Mouse (Mus musculus) ES-CJ7 (cell line): ENCODE data around the gene Lsamp.
A peak's percentile ranks its signal among the peaks of the same experiment; 100 is the strongest.

Source experiments
- DNase-seq: peaks from one replicate; pipeline ENCODE4 v3.0.0; 2011; ENCODE audit warnings: low read depth, low spot score

The Lsamp gene

DNA sequence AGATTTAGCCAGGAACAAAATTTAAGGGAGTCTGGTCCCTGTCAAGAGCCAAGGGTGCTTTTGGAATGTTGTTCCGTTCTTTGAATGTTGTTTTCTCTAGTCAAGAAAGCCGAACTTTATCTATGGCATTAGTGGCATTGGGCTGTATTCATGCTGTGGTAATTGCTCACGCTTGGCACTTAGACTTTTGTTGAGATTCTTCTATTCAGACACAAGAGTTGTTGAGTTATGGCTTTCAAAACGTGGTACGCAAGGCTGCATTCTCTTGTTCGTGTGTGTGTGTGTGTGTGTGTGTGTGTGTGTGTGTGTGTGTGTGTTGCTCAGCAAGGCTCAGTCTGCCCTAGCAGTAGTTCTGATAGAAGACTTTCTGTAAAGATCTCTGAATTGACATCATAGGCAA is 1549.5 kb downstream of the Lsamp start:
- no peak for DNase-seq

DNA sequence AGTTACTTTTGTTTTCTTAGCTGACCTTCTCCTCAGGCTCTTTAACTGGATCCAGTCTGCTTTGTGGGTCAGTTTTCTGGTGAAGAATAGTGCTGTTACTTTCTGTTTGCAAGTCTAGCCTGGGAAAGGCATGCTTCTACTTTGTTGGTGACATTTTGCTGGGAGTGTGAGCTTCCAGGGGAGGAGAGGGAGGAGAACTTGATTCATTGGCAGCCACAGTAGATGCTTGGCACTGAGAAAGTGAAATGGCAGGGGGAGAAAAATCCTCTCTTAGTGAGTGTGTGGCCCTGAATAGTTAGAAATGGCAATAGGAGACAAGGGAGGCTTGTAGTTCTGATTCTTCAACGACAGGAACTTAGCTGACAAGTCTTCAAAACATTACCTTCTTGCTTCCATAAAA is 1551.6 kb downstream of the Lsamp start:
- no peak for DNase-seq

DNA sequence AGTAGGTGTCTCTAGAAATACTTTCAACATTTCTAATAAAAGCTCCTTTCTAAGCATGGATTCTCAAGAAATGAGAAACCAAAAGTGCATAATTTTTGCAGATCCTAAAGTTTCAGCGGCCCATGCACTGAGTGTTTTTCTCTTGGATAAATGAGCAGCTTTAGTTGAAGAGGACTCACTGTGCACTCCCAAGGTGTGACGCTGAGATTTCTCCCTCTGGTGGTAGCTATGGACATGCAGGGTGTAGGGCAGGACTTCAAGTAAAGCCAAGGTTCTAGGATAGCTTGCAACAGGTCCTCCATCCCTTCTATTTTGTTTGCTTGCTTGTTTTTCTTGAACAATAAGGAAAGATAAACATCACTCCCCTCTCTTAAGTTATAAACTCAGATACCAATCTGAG is 1558.5 kb downstream of the Lsamp start:
- peak; percentile 60 for DNase-seq

DNA sequence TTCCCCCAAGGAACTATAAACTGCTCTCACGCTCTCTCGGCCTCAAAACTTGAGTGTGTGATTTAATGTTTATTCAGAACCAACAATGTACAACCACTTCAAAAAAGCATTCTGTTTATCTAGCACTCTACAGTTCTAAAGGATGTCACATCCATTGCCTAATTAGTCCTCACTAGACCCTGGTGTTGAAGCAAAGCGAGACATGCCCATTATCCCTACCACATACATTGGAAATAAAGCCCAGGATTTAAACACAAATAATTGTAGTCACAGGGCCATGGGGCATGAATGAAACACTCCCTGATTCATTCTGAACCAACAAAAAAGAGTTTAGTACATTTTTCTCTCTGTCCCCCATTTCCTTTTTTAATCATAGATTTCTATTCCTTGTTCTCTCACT is 1567.0 kb downstream of the Lsamp start:
- no peak for DNase-seq

DNA sequence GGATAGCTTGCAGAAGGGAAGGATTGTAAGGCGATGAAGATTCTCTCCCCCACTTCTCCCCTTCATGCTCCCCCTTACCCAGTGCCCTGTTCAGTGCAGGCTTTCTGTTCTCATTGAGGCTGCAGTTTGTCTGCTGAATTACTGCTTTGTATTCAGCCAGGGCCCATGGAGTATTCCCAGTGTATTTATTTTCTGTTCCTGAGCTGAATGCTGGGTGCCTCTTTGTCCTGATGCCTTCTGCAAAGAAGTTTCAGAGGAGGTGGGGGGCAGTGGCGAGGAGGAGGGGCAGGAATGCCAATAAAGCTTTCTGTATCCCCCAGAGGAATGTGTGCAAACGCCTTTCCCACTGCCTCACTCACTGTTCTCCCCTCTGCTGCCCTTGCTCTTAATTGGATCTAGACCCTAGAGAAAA is 1567.7 kb downstream of the Lsamp start:
- no peak for DNase-seq

DNA sequence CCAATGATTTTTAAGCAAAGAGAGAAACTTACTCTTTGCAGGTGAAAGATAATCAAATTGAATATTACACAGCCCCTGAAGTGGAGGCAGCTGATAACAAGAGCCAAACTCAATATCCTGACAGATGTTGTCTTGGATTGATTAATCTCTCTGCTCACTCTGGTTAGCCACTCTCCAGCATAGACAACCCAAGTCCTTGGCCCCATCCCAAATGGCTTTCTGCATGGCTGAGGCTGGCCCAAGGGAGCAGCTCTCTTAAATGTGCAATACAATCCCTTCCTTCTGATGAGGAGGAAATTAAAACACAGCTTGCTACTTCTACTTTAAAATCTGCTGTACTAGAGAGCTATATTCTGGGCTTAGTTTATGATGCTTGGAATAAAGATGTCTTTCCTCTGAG is 1572.9 kb downstream of the Lsamp start:
- no peak for DNase-seq

DNA sequence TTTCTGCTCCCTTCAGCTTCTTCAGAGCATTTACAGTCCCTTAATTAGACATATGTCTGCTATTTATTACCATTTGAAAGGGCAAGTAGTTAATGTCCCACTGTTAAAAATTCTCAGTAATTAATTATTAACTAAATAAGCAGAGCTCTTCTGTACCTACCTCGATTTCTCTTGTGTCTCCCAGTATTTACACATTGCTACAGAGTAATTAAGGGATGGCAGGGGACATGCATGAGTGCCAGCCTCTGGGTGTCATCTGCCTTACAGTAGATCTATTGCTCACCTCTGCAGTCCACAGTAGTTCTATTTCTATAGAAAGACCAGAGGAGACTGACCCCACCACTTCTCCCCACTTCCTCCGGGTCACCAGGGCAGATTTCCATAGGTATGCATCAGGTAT is 1581.1 kb downstream of the Lsamp start:
- no peak for DNase-seq

DNA sequence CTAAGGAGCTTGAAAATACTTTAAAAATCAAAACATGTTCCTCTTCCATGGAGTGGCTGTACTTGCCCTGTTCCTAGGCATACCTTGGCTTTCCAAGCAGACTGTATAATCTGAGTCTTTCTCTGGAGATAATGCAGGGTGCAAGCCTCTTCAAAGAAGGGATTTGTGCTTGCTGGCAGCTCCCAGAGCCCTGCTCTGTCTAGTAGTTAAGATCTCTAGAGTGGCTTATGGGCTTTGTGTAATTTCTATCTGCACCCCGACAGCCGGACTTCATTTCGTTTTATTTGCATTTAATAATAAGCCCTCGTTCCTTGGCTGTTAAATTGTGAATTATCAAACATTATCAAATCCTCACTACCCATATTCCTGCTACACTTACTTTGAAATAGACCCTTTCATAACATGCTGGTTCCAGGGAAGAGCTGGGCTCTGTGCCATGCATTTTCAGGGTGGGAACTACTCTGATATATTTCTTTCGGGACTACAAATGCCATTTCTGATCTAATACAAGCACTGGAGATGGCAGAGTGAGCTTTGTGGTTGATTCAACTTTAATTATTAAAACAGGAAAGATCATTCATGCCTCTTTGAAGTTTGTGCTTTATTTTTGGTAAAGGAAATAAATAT is 1604.6 kb downstream of the Lsamp start:
- DNase-seq = no peak

DNA sequence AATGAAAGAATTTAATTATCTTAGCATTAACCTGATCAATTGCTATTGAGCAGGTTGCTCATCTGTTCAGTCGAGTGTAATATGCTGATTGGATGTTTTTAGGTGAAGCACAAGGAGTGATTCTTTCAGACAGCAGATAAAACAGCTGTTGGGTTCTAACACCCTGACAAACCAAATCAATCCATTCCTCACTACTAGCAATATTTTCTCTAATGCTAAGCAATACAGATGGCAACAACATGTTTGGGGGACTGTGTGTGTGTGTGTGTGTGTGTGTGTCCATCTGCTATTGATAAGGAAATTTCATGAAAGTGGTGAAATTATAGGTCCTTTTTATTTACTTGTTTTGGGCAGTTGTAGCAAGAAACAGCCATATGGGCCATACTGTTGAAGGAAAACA is 1628.1 kb downstream of the Lsamp start:
- no peak for DNase-seq

DNA sequence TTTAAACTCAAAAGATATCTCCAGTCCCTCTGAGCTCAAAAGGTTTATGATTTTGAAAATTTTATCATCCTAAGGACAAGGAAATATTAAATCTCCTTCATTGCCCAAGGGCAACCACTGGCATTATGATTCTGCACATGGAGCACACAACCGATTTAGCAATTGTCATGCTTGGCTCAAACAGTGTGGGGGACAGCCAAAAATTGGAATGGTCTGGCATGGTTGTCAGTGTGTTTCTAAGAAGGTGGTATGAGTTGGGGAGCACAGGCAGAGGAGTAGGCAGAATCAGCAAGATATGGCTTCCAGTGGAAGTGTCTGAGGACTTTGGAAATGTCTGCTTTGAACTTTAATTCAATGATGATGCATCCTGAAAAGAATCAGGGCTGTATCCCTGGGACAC is 1639.7 kb downstream of the Lsamp start:
- DNase-seq = no peak

DNA sequence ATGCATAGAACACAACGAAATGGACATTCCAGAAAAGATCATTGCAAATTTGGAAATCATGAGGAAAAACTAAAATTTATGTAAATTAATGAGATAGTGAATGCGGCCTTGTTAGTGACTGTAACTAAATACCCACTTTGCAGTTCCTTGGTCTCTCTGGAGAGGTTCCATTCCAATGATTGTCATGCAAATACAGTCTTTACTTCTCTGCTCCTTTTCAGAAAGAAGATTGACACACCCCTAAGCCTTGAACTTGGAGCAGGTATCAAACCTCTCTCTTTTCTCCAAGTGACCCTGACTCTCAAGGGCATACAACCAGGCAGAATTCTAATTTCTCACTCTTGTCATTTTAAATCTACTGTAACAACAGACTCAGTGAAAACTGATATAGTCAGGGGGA is 1649.7 kb downstream of the Lsamp start:
- peak; percentile 96 for DNase-seq

DNA sequence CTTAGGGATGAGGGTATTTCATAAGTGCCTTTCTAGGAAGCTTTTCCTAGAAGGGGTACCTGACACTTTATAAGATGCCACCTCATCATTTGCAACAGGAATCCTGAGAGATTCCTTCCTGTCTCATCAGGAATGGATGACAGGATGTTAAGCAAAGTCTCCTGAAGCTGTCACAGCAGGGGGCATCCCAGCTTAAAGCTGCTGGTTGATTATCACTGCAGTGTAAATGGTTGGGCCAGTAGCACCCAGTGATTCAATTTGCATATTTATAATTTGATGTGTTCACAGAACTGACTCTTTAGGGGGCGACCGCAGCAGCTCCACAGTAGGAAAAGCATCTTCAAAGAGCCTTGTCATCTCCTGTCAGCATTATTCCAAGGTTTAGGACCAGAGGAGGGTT is 1656.7 kb downstream of the Lsamp start:
- DNase-seq = peak; percentile 59

DNA sequence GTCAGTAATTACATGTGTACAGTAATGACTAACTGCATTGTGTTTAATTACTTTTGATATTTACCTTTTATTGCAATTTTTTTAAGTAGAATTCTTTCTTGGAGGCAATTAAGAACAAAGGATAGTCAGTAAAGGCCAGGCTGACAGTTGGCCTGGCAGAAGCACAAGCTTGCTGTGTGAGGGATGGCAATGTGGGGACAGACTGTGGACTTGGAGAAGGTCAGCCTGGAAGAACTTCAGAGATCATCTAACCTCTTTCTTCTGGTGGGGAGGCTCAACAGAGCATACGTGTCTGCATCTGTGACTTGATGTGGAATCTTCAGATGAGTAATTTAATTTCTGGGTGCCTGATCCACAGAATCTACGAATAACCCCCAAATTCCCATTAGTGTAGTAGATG is 1669.1 kb downstream of the Lsamp start:
- no peak for DNase-seq

DNA sequence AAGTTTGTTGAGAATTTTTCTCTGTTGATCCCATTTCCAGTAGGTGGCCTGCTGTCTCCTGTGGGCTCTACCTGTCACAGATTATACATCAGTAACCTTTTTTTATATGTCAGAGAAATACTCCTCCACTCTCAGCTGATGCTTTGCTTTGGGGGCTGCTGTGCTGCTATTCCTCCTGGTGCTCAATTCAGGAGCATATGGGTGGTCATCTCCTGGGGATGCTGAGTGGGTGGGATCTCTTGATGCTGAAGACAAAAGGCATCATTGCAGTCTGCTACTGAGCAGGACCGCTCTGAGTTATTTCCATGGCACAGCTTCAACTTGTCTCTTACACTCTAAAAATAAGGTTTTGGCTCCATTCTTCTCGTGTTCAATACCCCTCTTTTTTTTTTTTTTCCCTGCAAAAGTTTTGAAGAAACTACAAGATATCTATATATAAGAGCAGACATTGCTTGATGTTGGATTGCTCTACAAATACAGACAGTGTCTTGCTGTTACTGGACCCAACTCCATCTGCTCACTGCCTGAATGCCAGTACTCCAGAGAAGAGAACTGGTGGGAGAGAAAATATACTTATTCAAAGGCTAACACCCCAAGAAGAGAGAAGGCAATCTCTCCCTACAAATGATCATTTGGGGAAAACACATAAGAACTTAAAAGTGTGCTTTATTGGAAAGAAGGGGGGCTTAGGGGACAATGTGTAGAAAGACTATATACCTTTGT is 1690.3 kb downstream of the Lsamp start:
- no peak for DNase-seq

DNA sequence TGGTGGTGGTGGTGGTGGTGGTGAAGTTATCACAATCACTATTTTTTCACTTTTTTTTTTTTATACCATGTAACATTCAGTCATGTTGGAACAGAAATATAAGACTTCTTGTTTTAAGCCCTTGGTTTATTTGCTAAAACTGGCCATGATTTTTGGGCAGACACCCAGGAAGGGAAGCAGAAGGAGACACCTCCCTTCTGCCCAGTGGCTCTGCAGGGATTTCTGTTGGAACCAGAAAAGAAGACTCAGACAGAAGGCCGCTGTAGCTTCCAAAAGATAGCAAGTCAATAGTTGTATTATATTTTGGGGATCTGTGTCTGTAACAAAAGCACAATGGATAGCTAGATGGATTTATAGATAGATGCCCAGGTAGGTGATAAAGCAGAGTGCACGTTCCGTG is 1691.6 kb downstream of the Lsamp start:
- DNase-seq = no peak

DNA sequence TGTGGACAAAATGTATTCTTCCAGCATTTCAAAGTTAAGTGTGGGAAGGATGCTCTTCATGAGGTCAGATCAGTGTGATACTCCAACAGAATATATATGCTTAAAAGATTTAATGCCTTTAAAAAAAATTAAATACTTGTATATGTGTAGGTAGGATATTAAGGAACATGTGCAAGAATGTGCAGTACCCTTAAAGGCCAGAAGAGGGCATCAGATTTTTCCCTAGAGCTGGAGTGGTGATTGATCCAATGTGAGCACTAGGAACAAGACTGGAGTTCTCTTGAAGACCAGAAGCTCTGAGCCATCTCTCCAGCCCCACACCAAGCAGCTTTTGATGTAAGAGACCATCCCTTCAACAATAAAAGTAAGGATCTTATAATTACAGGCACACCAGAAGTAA is 1708.3 kb downstream of the Lsamp start:
- DNase-seq = peak; percentile 58

DNA sequence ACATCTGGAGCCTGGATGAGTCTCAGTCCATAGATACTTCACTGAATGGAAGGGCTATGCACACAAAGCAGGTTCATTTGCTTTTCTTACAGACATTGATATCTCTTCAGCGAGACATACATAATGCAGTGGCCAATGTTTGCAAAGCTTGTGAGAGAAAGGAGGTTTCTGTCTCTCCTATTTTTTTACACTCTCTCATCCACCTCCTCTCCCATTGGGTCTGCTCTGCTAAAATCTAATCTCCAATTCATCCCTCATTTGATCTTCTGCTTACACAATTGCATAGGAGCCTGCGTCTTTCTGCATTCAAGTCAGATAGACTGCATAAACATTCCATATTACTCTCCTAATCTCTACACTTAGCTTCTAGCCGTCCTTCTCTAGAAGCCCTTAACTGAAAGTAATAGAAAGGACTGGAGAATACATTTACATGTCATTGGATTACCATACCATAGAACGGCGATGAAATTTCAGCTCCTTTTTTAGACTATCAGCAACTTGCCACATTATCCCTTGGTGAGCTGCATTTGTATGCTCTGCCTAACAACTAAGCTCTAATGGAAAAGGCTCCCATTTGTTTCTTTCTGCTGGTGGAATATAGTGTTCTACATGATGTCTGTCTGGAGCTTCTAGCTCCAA is 1717.7 kb downstream of the Lsamp start:
- DNase-seq = no peak

DNA sequence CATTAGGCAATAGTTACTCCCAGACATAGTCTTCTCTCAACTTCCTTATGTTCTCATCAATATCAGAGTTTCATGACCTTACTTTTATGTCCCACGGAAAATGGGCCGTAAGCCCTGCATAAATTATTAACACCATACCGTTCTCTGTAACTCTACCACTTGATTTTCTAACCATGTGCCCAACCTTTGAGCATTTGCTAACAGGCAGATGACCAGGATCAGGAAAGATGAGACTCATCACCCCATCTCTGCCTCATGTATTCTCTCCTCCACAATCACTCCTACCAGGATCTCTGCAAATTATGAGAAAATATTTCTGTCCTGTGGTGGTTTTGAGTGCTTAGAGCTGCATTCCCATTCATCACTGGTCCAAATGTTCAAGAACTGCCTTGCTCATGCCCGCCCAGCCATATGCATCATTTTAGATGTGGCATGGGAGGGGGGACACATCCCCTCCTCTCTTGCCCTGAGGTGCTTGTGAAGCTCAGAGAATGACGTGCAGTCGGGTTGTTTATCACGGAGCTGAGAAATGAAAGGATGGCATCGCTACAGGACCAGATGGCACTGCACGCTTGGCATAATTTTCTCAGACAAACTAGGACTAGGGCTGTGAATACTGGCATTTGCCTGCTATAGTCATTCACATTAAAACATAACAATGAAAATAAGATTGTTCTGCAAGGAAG is 1744.9 kb downstream of the Lsamp start:
- no peak for DNase-seq

DNA sequence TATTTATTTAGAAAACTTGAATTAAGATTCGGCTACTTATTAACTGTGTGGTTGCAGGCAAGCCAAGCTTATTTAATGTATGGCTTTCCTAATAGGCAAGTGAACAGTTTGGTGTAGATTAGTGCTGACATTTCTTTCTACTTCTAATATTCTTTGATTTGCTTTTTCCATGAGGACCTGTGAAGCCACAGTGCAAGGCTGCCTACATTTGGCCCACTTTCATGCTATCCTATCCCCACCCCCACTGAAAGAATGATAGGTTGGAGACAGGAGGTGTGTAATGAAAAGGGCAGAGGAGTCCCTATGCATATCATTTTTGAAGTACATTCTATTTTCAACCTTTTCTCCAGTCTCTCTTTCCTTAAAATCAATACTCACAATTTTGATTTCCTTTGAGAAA is 1745.8 kb downstream of the Lsamp start:
- DNase-seq = no peak

DNA sequence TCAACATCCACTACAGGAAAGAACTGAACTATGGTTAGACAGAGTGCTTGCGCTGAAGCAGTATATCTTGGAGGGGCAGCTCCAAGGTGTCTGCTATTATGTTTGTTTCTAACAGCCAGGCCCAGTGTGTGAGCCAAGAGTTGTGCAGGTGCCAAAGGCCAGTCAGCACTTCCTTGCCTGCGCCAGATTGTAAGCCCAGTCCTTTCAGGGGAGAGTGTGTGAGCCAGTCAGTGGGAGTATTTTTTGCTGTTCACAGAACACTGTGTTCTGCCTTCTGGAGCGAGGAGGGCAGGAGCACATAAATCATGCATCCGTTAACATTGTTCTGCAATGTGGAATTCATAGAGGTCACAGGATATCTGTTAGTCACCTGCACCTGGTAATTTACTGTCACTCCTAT is 1760.9 kb downstream of the Lsamp start:
- no peak for DNase-seq

DNA sequence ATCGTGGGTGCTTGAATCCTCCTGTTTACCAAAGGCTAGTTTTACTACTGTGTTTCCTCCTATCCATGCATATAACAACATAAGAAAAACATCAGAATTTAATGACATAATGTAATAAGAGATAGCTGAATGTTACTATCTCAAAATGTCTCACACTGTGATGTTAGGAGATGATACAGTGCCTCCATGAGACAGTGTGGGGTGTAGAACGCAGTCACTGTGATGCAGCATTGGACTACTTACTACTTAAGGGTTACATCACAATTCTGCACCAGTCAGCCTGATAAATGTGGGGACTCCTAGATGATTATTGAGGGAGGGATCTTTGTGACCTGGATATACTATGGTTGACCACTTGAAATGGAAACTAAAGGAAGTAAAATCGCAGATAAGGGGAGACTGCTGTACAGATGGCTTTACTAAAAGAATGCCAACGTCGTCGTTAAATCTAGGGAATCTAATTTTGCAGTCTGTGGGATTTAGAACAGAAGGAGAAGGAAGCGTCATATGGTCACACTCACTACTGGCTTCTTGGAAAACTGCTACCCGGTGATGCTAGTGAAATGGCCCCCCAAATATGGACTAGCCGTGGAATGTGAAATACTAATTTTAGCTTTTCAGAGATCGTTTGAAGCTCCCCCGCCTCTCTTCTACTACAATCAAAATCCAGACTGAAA is 1762.2 kb downstream of the Lsamp start:
- no peak for DNase-seq

DNA sequence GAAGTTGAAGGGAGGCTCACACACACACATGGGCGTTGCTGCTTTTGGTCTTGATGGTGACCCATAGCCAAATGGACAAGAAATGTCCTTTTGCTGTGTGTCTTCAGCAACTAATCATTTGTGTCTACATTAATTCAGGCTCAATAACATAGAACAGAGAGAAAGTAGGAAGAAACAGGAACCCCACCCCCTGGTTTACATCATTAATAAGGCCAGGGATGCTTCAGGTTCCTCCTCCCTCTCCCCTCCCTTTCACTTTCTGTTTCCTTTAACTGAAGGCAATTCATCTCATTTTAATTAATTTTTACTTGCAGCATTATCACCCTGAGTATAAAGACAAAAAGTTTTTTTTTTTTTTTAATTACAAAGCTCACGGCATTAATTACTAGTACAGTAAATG is 1763.7 kb downstream of the Lsamp start:
- DNase-seq = no peak
